Mouse (Mus musculus): ENCODE results near the gene Cbwd1.

Gene Cbwd1

DNA sequence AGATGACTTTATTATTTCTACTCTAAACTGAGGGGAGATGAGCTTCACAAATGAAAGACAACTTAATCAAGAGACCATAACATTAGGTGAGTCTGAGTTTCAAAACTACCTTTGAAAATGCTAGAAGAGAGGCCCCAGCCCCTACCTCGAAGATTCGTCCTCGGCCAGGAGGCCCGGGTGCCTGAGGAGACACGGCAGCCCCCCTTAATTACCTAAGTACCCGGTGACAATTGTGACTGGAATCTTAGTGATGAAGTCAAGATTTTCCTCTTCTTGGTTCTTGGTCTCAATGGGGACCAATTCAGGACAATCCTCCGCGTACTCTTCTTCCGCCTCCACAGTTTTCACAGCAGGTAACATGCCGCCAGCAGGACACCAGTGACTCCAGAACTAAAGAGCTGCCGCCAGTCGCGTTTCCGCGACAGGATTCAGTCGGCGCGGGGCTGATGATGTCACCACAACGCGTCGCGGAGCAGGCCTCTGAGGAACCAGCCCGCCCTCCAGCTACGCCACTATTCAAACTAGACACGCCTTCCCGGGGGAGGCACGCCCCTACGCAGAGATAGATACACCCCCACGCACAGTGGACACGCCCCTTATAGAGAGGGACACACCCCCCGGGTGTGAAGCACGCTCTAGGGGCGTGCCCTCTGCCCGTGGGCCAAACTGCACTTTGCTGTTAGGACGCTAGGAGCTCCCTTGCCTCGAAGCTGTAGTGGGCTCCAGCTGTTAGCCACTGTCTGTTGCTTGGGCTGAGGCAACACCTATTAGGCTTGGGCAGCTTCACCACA lies at the start of gene Cbwd1:
Gene Cbwd1 (minus strand): TSS at position 439 of the 791 bp plus-strand sequence.
- peak; percentile 98 for DNase-seq

DNA sequence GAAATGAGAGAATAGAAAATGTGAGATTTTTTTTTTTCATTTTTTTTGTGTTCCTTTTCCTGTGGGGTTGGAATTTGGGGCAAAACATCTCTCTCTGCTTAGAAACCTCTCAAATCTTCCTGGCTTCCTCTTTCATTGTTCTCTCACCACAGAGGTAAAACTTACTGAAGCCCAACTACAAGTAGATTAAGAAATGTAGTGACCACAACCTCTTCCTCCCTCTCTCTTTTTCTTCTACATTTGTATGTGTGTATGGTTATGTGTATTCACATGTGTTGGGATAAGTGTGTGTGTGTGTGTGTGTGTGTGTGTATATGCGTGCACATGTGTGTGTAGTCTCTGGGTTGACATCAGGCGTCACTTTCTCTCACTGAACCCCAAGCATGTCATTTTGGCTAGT lies 47.1 kb upstream of the Cbwd1 start:
- no peak for DNase-seq

- DNase-seq = no peak
These were observed 45.3 kb upstream of the Cbwd1 start for GRCm38 (mm10) chr19:25006686-25007085.

DNA sequence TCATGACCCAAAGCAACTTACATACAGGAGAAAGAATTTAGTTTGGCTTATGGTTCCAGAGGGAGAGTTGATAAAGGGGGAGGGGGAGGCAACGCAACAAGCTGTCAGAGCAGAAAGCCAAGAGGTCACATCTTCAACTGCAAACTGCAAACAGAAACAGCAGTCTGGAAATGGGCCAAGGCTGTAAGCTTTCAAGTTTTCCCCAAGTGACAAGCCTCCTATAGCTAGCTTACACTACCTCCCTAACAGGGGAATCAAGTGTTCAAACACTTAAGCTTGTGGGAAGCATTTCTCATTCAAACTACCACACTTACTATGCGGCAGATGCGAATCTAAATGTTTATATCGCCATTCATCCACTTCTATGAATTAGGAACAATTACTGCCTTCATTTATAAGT lies 42.4 kb upstream of the Cbwd1 start:
- no peak for DNase-seq

DNA sequence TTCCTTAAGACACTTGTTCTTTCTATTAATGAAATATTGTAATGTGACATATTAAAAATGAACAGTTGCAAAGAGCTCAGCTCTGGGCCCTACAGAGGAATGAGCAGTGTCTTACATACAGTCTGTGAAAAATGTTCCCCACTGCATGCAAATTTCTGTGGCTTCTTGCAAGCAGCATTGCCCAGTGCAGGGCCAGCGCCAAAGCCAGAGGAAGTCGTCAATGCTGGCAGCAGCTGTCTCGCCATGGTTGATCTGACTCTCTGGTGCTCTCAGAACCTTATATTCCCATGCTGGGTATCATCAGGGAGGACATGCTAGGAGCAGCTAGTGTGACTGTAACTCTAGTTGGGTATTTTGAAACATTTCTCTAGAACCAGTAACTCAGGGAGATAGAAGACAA lies 41.4 kb upstream of the Cbwd1 start:
- DNase-seq = no peak

DNA sequence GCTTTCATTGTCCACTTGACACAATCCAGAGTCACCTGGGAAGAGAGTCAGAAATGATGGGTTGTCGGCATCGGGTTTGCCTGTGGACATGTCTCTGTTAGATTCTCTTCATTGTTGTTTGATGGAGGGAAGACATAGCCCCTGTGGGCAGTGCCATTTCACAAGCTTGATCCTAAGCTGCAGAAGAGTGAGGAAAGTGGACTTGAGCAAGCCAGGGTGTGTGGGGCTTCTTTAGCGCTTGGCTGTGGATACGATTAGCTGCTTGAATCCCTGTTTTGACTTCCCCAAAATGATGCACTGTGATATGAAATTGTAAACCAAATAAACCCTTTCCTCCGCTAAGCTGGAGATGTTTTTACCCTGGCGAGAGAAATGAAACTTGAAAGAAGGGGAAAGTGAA lies 40.6 kb upstream of the Cbwd1 start:
- no peak for DNase-seq

GRCm38 (mm10) chr19:25000153-25000552 lies 38.7 kb upstream of the Cbwd1 start:
- DNase-seq = peak; percentile 37

- peak; percentile 89 for DNase-seq
These were observed 37.9 kb upstream of the Cbwd1 start, which contains the start of gene Dock8 for GRCm38 (mm10) chr19:24999201-24999886. TSS of gene Dock8 (plus strand) at chr19:24999534.

GRCm38 (mm10) chr19:24998561-24998960 lies 37.2 kb upstream of the Cbwd1 start:
- DNase-seq = no peak

- no peak for DNase-seq
These were observed 35.6 kb upstream of the Cbwd1 start for GRCm38 (mm10) chr19:24996815-24997704.

GRCm38 (mm10) chr19:24994900-24995299 lies 33.5 kb upstream of the Cbwd1 start:
- no peak for DNase-seq

DNA sequence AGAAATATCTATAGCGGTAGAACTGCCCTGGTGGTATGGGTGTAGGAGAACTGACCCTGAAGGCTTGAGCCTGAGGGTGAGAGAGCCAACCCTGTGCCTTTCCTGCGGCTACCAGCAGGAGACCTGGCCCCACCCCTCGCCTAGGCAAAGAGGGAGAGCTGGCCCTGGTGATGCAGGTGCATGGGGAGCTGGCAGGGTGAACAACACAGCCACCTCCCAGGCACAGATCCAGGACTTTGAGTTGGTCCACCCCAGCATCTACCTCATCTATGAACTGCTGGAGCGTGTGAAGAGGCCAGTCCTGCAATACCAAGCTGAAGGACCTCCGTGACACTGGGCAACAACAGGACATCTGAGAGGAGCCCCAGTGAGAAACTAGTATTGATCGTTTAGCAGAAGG lies 32.1 kb upstream of the Cbwd1 start:
- DNase-seq = no peak

DNA sequence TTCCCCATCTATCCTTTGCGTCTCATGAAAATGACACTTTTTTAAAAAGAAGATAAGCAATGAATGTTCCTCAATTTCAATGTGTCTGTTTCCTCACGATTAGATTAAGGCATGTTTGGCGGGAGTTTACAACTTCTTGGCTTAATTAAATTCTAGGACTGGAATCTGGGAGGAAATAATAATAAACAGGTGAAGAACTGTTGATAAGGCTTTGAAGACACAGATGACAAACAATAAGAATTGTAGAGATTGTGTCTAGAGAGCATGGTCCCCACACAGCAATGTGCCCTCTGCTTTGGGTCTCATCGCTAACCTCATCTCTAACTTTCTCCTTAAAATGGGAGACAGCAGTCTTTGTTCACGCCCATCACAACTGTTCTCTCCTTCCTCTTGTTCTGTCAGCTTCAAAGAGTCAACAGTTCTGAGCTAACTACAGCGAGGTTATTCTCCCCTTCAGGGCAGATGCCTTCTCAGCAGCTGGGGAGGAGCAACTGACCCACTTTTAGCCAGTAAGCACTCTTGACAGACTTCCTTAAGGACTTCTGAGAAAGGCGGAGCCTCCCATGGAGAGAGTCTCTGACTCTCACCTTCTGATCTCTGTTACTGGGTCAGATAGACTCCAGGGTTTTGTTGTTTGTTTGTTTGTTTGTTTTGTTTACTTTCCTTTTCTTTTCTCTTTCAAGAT lies 28.9 kb upstream of the Cbwd1 start:
- no peak for DNase-seq

DNA sequence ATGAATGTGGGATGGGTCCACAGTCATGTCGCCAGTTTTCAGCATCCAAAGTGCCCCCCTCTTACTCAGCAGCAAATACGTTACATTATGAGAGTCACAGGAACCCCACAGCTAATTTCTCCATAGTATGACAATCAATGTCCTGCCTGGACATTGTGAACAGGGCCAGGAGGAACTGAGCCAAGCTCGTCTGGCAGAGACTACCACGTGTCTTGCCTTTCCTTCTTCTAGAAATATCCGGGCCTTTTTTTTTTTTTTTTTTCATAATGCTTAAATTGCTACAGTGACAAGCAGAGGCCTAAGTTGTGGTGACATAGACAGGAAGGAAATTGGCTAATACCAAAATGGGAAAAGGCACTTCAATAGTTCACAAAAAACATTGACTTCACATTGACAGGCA lies 27.4 kb upstream of the Cbwd1 start:
- DNase-seq = no peak

DNA sequence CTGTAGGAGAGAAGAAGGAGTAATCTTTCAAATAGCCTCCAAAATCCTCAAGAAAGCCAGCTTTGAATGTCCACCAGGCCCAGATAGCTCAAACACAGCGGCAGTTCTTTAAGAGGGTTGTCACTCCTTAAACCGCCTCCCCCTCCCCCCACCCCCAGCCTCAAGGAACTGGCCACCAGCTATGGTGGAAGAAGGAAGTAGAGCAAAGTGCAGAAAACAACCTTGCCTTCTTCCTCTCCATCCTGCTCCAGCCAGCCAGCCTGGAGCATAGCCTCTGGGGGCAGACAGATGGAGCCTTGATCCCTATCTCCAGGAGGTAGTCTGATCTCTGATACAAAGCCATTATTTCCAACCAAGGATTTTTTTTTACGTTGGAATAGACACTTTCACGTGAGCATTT lies 25.9 kb upstream of the Cbwd1 start:
- no peak for DNase-seq

DNA sequence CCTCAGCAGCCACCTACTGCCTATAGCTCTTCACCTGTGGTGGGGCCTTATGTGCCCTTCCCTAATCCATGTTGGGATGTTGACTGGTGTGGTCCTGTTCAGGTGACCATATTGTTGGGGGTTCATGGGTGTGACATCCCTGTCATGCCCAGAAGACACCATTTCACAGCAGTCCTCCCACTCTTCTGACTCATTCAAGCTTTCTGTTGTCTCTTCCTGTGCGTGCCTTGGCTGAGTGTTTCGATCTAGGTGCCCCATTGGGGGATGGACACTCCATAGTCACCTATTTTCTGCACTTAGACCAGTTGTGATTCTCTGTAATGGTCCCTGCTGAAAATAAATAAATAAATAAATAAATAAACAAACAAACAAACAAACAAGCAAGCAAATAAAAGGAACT lies 23.6 kb upstream of the Cbwd1 start:
- no peak for DNase-seq

DNA sequence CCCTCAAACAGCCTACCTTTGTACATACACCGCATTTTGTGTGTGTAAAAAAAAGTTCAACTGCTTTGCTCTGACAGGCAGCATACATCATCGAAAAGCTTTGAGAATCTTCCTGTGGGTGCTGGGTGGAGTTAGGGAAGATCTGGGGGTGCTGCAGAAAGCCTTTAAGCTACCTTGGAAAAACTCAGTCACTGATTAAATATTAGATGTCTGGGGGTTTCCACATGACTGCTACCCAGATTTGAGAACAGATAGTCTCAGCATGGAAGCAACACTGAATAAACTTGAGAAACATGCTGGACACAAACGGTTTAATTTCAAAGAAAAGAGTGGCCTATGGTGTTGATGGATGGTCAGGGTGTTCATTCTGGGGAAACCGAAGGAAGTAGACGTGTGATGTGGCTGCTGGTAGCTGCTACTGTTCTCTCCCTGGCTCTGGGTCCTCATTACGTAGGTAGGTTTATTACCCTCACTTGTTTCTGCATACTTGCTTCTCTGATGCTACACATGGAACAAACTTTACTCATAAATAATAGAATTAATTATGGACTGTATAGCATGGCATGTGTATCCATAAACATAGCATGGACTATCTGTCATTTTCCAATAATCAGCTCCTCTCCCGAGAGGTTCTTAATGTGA lies 22.6 kb upstream of the Cbwd1 start:
- no peak for DNase-seq

DNA sequence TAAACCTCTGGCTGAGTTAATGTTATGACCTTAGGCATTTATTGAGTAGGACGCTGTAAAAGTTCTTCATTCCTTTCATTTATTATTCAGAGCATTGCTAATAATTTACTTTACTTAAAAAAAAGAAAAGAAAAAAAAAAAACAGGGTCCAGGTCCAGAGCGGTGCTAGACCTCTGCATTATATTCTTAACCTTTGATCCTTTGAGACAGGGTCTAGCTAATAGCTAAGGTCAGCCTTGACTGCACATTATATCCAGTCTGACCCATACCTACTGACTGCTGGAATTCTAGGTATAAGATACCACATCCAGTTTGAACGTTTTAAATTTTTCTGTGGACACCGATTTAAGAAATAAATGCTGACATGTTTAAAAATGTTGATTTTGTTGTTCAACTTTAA lies 21.6 kb upstream of the Cbwd1 start:
- no peak for DNase-seq

- no peak for DNase-seq
These were observed 19.9 kb upstream of the Cbwd1 start for GRCm38 (mm10) chr19:24981294-24981693.

DNA sequence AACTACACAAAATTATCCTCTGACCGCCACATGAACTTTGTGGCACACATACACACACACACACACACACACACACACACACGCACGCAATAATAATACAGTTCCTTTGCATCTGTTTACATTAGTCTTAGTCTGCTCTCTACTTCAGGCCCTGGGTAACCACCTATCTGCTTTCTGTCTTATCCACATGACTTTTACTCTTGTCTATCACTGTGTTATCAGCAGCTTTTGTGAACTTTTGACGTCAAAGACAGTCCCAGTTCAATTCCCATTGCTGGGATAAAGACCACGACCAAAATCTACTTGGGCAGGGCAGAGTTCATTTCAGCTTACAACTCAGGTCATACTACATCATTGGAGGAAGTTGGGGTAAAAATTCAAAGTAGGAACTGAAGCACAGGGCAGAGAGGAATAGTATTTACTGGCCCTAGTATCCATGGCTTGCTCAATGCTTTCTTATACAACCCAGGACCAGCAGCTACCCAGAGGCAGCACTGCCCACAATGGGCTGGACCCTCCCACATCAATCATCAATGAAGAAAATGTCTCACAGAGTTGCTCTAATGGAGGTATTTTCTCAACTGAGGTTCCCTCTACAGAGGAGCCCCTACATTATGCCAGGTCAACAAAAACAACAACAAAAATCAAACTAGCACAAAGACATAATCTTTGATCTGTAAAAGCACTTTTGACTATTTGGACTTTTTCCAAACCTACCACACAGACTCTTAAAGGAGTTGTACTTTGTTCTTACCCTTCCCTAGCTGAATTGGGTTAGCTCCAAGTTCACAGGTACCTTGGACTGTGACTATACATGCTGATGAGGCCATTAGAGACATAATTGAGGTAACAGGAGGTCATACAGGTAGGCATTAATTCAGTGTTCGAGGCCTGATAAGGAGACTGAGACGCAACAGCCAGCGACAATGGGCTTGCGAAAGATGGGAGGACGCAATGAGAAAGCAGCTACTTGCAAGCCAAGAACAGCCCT lies 17.7 kb upstream of the Cbwd1 start:
- DNase-seq = peak; percentile 47

GRCm38 (mm10) chr19:24977991-24978390 lies 16.6 kb upstream of the Cbwd1 start:
- DNase-seq = peak; percentile 78
